Mouse (Mus musculus): ENCODE measurements at regions not wholly inside any gene's neighbourhood (a gene's known extent, or its start where the extent isn't known, plus 50 kb on each side); places are given as distances from the start of the nearest gene placed in this dataset.
A peak's percentile ranks its signal among the peaks of the same experiment; 100 is the strongest.

DNA sequence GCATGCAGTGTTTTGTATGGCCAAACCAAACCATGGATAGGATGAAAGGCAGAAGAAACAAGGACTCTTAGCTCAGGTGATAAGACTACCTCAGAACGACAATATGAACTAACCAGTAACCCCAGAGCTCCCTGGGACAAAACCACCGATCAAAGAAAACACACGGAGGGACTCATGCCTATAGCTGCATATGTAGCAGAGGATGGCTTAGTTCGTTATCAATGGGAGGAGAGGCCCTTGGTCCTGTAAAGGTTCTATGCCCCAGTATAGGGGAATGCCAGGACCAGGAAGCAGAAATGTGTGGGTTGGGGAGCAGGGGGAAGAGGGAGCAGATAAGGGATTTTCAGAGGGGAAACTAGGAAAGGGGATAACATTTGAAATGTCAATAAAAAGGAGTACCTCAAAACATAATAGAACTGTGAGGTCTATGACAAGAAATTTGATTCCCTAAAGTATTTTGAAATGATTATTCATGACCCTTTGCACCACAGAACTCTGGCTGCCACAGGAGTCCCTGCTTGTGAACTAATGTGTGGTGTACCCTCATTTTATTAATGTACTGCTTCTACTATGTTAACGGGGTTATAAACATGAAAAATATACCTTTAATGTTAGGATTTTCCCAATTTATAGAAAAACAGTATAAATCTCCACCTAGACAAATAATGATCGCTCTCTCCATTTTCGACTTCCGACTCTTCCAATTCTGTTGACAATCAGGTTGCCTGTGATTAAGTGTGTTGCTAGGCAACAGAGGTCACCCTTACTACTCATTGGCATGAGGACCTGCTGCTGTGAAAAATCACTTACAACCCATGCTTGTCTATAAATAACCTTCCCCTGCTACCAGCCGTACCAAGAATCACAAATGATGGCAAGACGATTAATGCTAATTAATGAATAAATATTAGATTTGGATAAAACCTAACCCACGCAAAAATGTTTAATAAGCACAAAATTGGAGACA lies 833.0 kb downstream of the Rfpl4b start:
- Histone ChIP-seq H3K4me1 (peaks cover 12% of the 10 kb centered on the region), H3K36me3 (no peaks in the 10 kb centered on the region), H3K4me3 (no peak overlapping the region), H3K27me3 (ENCODE audit: low read depth, poor library complexity, severe bottlenecking) (no peaks in the 10 kb centered on the region), H3K27ac (replicated peaks) (no peak overlapping the region), H3K9me3 (replicated peaks) (no peaks in the 10 kb centered on the region)
- WGBS, result 74% methylated on average over 11 of the region's 11 CpGs
- no peak for DNase-seq (ENCODE audit: low spot score)

DNA sequence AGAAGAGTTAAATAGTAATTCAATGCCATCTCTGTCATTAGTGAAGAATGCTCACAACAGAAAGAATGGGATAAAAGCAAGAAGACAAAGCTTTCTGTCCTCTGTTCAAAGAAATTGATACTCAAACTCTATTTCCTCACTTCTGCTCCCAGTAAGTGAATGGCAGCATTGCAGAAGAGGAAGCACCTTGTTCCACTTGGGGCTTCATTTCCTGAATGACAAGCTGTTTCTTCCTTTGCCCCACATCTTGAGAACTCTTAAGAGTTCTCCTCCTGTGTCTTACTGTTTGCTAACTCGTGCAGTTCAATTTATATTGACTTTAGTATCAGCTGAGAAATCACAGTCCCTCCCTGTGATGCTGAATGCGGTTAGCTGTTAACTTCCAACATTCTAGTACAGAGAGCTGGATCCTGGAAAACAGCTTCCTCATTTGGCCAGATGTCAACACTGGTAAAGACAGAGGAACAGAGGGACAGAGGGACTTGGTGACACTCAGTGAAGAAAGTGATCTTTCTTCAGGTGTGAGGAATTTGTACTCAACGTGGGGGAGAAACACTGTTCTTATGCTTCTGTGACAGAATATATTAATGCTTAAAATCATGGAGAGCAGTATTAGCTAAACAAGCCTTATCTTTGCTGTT lies 840.3 kb upstream of the Marcks start:
- Histone ChIP-seq H3K27me3 (ENCODE audit: low read depth, poor library complexity, severe bottlenecking) (no peaks in the 10 kb centered on the region), H3K4me3 (no peak overlapping the region), H3K27ac (replicated peaks) (no peak overlapping the region), H3K4me1 (no peaks in the 10 kb centered on the region), H3K36me3 (no peaks in the 10 kb centered on the region), H3K9me3 (replicated peaks) (no peaks in the 10 kb centered on the region)
- WGBS, result 82% methylated on average over 3 of the region's 3 CpGs
- no peak for DNase-seq (ENCODE audit: low spot score)

DNA sequence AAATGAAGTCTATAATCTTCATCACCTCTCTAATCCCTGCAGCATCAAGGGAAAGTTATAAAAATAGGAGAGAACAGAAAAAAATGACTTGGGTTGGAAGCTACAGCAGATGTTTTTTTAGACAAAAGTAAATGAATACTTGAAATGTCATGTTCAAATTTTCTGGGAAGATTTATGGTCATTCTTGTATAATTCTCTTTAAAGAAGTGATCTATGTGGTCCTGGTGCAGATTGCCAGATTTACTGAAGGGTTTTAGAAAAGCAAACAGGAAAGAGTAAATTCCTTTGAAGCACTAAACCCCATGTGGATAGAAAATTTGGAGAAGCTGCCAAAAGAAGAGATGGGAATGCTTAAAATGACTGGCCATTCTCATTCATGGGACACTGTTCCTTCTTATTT lies 821.3 kb upstream of the Marcks start:
- DNase-seq (ENCODE audit: low spot score), result no peak
- no peaks in the 10 kb centered on the region for H3K36me3 ChIP-seq
- H3K4me3 ChIP-seq, result no peak overlapping the region
- H3K9me3 ChIP-seq (replicated peaks), result no peaks in the 10 kb centered on the region
- no peaks in the 10 kb centered on the region for H3K4me1 ChIP-seq
- no peak overlapping the region for H3K27ac ChIP-seq (replicated peaks)
- no peaks in the 10 kb centered on the region for H3K27me3 ChIP-seq (ENCODE audit: low read depth, poor library complexity, severe bottlenecking)

- no peak overlapping the region for H3K4me3 ChIP-seq
Measured at GRCm38 (mm10) chr10:37914780-37915179, 776.1 kb upstream of the Marcks start.

DNA sequence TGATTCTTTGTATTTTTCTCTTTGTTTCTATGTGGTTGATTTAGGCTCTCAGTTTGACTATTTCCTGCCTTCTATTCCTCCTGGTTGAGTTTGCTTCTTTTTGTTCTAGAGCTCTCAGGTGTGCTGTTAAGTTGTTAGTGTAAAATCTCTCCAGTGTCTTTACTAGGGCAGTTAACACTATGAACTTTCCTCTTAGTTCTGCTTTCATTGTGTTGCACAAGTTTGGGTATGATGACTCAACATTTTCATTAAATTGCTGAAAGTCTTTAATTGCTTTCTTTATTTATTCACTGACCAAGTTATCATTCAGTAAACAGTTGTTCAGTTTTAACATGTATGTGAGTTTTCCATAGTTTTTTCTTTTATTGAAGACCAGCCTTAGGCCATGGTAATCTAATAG lies 772.9 kb upstream of the Marcks start:
- Histone ChIP-seq H3K4me1 (no peaks in the 10 kb centered on the region), H3K27me3 (ENCODE audit: low read depth, poor library complexity, severe bottlenecking) (no peaks in the 10 kb centered on the region), H3K9me3 (replicated peaks) (no peaks in the 10 kb centered on the region), H3K36me3 (no peaks in the 10 kb centered on the region), H3K27ac (replicated peaks) (no peak overlapping the region), H3K4me3 (no peak overlapping the region)
- no peak for DNase-seq (ENCODE audit: low spot score)

More at GRCm38 (mm10) chr10:37914780-37915179, 776.1 kb upstream of the Marcks start:
- H3K9me3 ChIP-seq (replicated peaks), result no peaks in the 10 kb centered on the region
- 88% methylated on average over 2 of the region's 2 CpGs for WGBS
- H3K27ac ChIP-seq (replicated peaks), result no peak overlapping the region
- H3K4me1 ChIP-seq, result no peaks in the 10 kb centered on the region
- H3K36me3 ChIP-seq, result no peaks in the 10 kb centered on the region
- no peak for DNase-seq (ENCODE audit: low spot score)
- no peaks in the 10 kb centered on the region for H3K27me3 ChIP-seq (ENCODE audit: low read depth, poor library complexity, severe bottlenecking)

- 75% methylated on average over 2 of the region's 2 CpGs for WGBS
- H3K27ac ChIP-seq (replicated peaks), result no peak overlapping the region
Measured at GRCm38 (mm10) chr10:37908276-37908675, 769.6 kb upstream of the Marcks start.

GRCm38 (mm10) chr10:37907731-37908130 lies 769.0 kb upstream of the Marcks start:
- H3K27ac ChIP-seq (replicated peaks), result no peak overlapping the region
- no peaks in the 10 kb centered on the region for H3K4me1 ChIP-seq
- no peak for DNase-seq (ENCODE audit: low spot score)
- H3K9me3 ChIP-seq (replicated peaks), result no peaks in the 10 kb centered on the region
- 49% methylated on average over 1 of the region's 1 CpGs for WGBS
- H3K4me3 ChIP-seq, result no peak overlapping the region
- no peaks in the 10 kb centered on the region for H3K36me3 ChIP-seq
- no peaks in the 10 kb centered on the region for H3K27me3 ChIP-seq (ENCODE audit: low read depth, poor library complexity, severe bottlenecking)

More at GRCm38 (mm10) chr10:37908276-37908675, 769.6 kb upstream of the Marcks start:
- no peak overlapping the region for H3K4me3 ChIP-seq
- H3K36me3 ChIP-seq, result no peaks in the 10 kb centered on the region
- H3K4me1 ChIP-seq, result no peaks in the 10 kb centered on the region
- no peak for DNase-seq (ENCODE audit: low spot score)
- H3K27me3 ChIP-seq (ENCODE audit: low read depth, poor library complexity, severe bottlenecking), result no peaks in the 10 kb centered on the region
- H3K9me3 ChIP-seq (replicated peaks), result no peaks in the 10 kb centered on the region

- H3K9me3 ChIP-seq (replicated peaks), result no peaks in the 10 kb centered on the region
- 83% methylated on average over 1 of the region's 1 CpGs for WGBS
- H3K36me3 ChIP-seq, result no peaks in the 10 kb centered on the region
- no peak overlapping the region for H3K27ac ChIP-seq (replicated peaks)
- no peaks in the 10 kb centered on the region for H3K27me3 ChIP-seq (ENCODE audit: low read depth, poor library complexity, severe bottlenecking)
- no peak overlapping the region for H3K4me3 ChIP-seq
- no peak for DNase-seq (ENCODE audit: low spot score)
- H3K4me1 ChIP-seq, result no peaks in the 10 kb centered on the region
Measured at GRCm38 (mm10) chr10:37887961-37888360, 749.2 kb upstream of the Marcks start.

DNA sequence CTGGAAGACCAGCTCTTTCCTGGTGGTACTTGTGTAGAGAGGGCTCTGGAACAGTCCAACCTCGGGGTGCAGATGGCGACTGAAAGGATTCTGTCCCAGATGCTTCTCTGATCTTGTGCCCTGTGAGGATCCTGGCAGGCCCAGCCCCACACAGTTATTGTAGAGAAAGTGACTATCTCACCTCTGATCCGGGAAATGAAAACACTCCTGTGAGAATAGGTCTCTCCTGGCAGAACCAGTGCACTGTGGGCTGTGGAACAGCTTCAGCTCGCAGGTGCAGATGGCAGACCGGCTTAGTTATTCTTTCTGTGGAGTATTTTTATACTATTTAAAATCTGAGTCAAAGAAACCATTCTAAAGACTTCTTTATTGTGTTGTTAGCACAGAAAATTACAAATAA lies 742.1 kb upstream of the Marcks start:
- H3K4me3 ChIP-seq, result no peak overlapping the region
- H3K4me1 ChIP-seq, result no peaks in the 10 kb centered on the region
- 87% methylated on average over 5 of the region's 5 CpGs for WGBS
- H3K36me3 ChIP-seq, result no peaks in the 10 kb centered on the region
- H3K27ac ChIP-seq (replicated peaks), result no peak overlapping the region
- DNase-seq (ENCODE audit: low spot score), result no peak
- H3K9me3 ChIP-seq (replicated peaks), result no peaks in the 10 kb centered on the region
- no peaks in the 10 kb centered on the region for H3K27me3 ChIP-seq (ENCODE audit: low read depth, poor library complexity, severe bottlenecking)

DNA sequence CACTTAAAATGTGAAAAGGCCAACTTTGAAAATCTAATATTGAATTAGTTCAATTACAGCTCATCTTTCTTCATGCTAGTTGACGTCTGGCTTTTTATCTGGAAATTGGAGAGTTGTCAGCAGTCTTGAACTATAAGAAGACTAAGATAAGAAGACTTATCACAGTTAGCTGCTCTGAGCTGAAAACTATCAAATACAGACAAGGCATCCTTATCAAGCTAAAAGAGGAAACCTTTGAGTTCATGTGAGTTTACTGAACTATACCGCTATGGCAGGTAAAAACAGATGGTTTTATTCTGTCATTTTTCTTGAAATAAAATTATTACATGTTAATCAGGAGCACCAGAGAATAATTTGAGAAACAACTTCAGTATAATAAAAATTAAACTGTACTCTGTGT lies 735.2 kb upstream of the Marcks start:
- H3K4me3 ChIP-seq, result no peak overlapping the region
- no peak for DNase-seq (ENCODE audit: low spot score)
- 89% methylated on average over 2 of the region's 2 CpGs for WGBS
- no peaks in the 10 kb centered on the region for H3K27me3 ChIP-seq (ENCODE audit: low read depth, poor library complexity, severe bottlenecking)
- H3K36me3 ChIP-seq, result no peaks in the 10 kb centered on the region
- no peak overlapping the region for H3K27ac ChIP-seq (replicated peaks)
- H3K9me3 ChIP-seq (replicated peaks), result no peaks in the 10 kb centered on the region
- no peaks in the 10 kb centered on the region for H3K4me1 ChIP-seq

- no peak overlapping the region for H3K4me3 ChIP-seq
- no peaks in the 10 kb centered on the region for H3K27me3 ChIP-seq (ENCODE audit: low read depth, poor library complexity, severe bottlenecking)
- H3K27ac ChIP-seq (replicated peaks), result peak overlapping the region; percentile 39; the same call in 1 of the 2 replicates
- no peaks in the 10 kb centered on the region for H3K4me1 ChIP-seq
- no peaks in the 10 kb centered on the region for H3K36me3 ChIP-seq
- WGBS, result 67% methylated on average over 4 of the region's 4 CpGs
- no peak for DNase-seq (ENCODE audit: low spot score)
- H3K9me3 ChIP-seq (replicated peaks), result no peaks in the 10 kb centered on the region
Measured at GRCm38 (mm10) chr10:37861001-37861400, 722.3 kb upstream of the Marcks start.

DNA sequence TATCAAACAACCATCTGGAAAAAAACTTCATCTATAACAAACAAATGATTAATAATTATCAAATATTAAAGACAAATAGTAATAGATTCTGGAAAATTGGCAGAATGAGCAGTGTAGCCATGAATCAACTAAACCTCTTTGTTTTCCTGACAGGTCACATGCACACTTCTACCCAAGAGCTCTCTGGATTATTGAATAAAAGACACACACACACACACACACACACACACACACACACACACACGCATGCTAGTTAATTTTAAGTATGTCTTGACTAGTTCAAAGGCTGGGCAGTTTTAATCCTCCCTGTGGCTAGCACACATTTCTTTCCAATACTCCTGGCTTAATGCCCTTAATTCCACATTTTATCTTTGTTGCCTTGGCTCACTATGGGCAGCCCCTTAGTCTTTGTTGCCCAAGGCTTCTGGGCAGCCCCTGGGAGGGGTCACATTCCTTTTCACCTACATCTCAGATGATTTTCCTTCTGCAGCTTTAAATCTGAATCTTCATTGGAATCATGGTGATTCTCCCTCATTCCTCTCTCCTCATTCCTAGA lies 710.6 kb upstream of the Marcks start:
- WGBS, result 82% methylated on average over 1 of the region's 1 CpGs
- Histone ChIP-seq H3K4me1 (peaks cover 5% of the 10 kb centered on the region; the same call in 1 of the 2 replicates), H3K27ac (replicated peaks) (0 out of 2 replicates have a peak overlapping the region, but pooled peaks have one; percentile 28), H3K9me3 (replicated peaks) (peaks cover 12% of the 10 kb centered on the region), H3K27me3 (ENCODE audit: low read depth, poor library complexity, severe bottlenecking) (no peaks in the 10 kb centered on the region), H3K36me3 (no peaks in the 10 kb centered on the region), H3K4me3 (no peak overlapping the region)
- no peak for DNase-seq (ENCODE audit: low spot score)

- no peaks in the 10 kb centered on the region for H3K9me3 ChIP-seq (replicated peaks)
- no peak overlapping the region for H3K4me3 ChIP-seq
- H3K4me1 ChIP-seq, result peaks cover 19% of the 10 kb centered on the region
- H3K36me3 ChIP-seq, result no peaks in the 10 kb centered on the region
- H3K27me3 ChIP-seq (ENCODE audit: low read depth, poor library complexity, severe bottlenecking), result no peaks in the 10 kb centered on the region
- peak overlapping the region; percentile 65 for H3K27ac ChIP-seq (replicated peaks)
- 40% methylated on average over 5 of the region's 5 CpGs for WGBS
- no peak for DNase-seq (ENCODE audit: low spot score)
Measured at GRCm38 (mm10) chr10:37842820-37843219, 704.1 kb upstream of the Marcks start.
